Mouse (Mus musculus) heart, adult 2 months (tissue): ENCODE data around the gene Gstt2. TPM values are rescaled to one million over a fixed set of nuclear protein-coding genes. Genes with fewer than 3 reads are reported as not detected.

Source experiments
- DNase-seq, 2 experiments: peaks; one replicate each; pipeline ENCODE4 v3.0.0; 2021
- H3K27ac ChIP-seq: fragments of 200-600 bp; 2 replicates; pipeline ENCODE4 v1.8.1; 2022
- H3K27me3 ChIP-seq: fragments of 200-500 bp; 2 replicates; pipeline ENCODE4 v1.6.1; 2012; ENCODE audit warnings: mild to moderate bottlenecking, low read length, inconsistent platforms, mixed read lengths; ENCODE audit not compliant: control insufficient read depth, insufficient read depth
- H3K36me3 ChIP-seq: fragments of 200-500 bp; 2 replicates; pipeline ENCODE4 v1.6.1; 2012; ENCODE audit warnings: low read length, inconsistent platforms; ENCODE audit not compliant: control insufficient read depth, insufficient read depth
- H3K4me1 ChIP-seq: fragments of 200-500 bp; 2 replicates; pipeline ENCODE4 v1.6.1; 2011; ENCODE audit warnings: low read length; ENCODE audit not compliant: control insufficient read depth, insufficient read depth
- H3K4me3 ChIP-seq: fragments of 200-600 bp; 2 replicates; pipeline ENCODE4 v1.8.1; 2022
- H3K79me2 ChIP-seq: fragments of 200-500 bp; replicated peaks from 2 replicates; pipeline ENCODE4 v1.6.1; 2012; ENCODE audit warnings: mild to moderate bottlenecking, inconsistent platforms, low read length, moderate library complexity, mixed read lengths; ENCODE audit not compliant: control insufficient read depth, insufficient read depth
- H3K9ac ChIP-seq: fragments of 200-500 bp; 2 replicates; pipeline ENCODE4 v1.6.1; 2012; ENCODE audit warnings: low read depth, mild to moderate bottlenecking, control low read depth, inconsistent platforms, low read length, mixed read lengths
- CTCF ChIP-seq: fragments of 200-600 bp; IDR thresholded peaks from 2 replicates; pipeline ENCODE4 v1.8.1; 2022; ENCODE audit warnings: antibody characterized with exemption, mild to moderate bottlenecking, moderate library complexity
- EP300 ChIP-seq: fragments of 200-500 bp; IDR thresholded peaks from 2 replicates; pipeline ENCODE4 v1.6.1; 2011; ENCODE audit warnings: low read depth, low read length, control low read depth; ENCODE audit not compliant: insufficient read depth
- POLR2A ChIP-seq: fragments of 200-500 bp; IDR thresholded peaks from 2 replicates; pipeline ENCODE4 v1.6.1; 2011; ENCODE audit warnings: mild to moderate bottlenecking, low read depth, low read length, control low read depth; ENCODE audit not compliant: insufficient read depth
- WGBS: fragments of 180-500 bp; shearing (Covaris S2); methylation state at CpG from one replicate; pipeline ENCODE4 v1.1.7; 2018; 5-methylcytosine and 5-hydroxymethylcytosine counted together
- intact Hi-C: fragments of 180-260 bp; cut with DNase I; formaldehyde crosslinking; loops from one replicate; pipeline ENCODE4 v1.15.1; 2025
- polyA plus RNA-seq: library from polyadenylated mRNA; depleted of rRNA; stranded (reverse); fragments of >200 nt; gene quantifications from 2 replicates; pipeline ENCODE4 v1.2.3, GENCODE M21; 2012
- total RNA-seq, 2 experiments: library from RNA; stranded (reverse); gene quantifications; 2 replicates each; pipeline ENCODE4 v1.2.3; 2021

The Gstt2 gene
- total and polyA plus RNA-seq, 3 experiments, result 8.0 to 69.1 (median 12.8) TPM

DNA sequence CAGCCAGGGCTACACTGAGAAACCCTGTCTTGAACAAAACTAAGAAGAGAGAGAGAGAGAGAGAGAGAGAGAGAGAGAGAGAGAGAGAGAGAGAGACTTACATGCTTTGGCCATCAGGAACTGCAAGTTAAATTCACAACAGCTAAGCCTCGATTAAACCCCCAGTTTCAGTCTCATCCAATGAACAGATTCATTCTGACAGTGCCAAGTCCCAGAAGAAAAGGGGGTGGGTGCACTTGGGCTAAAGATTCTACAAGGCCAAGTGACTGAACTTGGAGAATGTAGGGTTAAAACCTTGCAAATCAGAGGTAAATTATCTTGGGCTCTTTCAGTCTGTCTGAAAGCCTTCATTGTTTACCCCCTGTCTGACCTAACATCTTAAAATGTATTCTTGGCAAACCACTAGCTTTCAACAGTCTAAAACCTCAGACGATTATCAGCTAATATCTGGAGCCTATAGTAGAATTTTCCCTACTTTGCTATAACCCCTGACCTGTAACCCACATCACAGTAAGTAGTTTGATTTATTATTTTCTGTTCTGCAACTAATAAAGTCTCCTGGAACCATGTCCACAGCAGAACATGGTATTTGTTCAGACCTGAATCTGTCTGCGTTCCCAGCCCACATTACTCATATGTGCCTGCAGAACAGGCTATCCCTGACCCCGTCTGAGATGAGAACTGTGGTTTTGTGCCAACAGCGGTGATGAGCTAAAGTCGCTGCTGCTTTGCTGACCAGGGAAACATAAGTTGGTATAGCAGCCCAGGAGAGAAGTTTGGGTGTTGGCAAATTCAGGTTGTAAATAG, 43.8 kb upstream of the Gstt2 start:
- H3K27ac ChIP-seq, result no peak overlapping the region
- no peaks in the 10 kb centered on the region for H3K4me1 ChIP-seq
- H3K4me3 ChIP-seq, result no peak overlapping the region
- H3K9ac ChIP-seq, result no peak overlapping the region
- no peaks in the 10 kb centered on the region for H3K79me2 ChIP-seq
- H3K36me3 ChIP-seq, result no peaks in the 10 kb centered on the region
- no peak for TF ChIP-seq POLR2A
- TF ChIP-seq CTCF, result no peak
- no peak for TF ChIP-seq EP300
- WGBS, result 61% methylated on average over 6 of the region's 6 CpGs
- intact Hi-C loops, result no loop called here
- DNase-seq, result no peak
- no peaks in the 10 kb centered on the region for H3K27me3 ChIP-seq

DNA sequence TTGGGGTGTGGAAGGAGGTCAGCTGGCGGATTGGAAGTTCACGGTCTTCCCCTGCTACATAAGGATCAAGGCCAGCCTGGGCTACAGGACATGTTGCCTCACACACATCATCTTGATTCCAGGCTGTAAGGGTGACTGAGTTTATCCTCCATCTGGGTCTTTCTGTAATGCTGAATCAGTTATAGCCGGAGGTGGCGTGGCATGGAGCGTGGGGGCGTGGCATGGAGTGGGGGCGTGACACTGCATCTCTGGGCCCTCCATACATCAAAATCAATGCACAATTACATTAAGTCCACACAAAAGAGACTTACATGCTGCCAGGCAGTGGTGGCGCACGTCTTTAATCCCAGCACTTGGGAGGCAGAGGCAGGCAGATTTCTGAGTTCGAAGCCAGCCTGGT, 43.1 kb upstream of the Gstt2 start:
- intact Hi-C loops, result no loop called here
- Histone ChIP-seq H3K79me2 (no peaks in the 10 kb centered on the region), H3K27ac (no peak overlapping the region), H3K36me3 (no peaks in the 10 kb centered on the region), H3K4me1 (no peaks in the 10 kb centered on the region), H3K27me3 (no peaks in the 10 kb centered on the region), H3K4me3 (no peak overlapping the region), H3K9ac (no peak overlapping the region)
- WGBS, result 89% methylated on average over 10 of the region's 10 CpGs
- no peak for DNase-seq
- no peak for TF ChIP-seq POLR2A

- no peak for DNase-seq
- Histone ChIP-seq H3K9ac (no peak overlapping the region), H3K27ac (no peak overlapping the region), H3K36me3 (no peaks in the 10 kb centered on the region), H3K4me3 (no peak overlapping the region), H3K4me1 (no peaks in the 10 kb centered on the region), H3K79me2 (no peaks in the 10 kb centered on the region), H3K27me3 (no peaks in the 10 kb centered on the region)
- intact Hi-C loops, result no loop called here
- 87% methylated on average over 3 of the region's 3 CpGs for WGBS
- TF ChIP-seq POLR2A, result no peak
- TF ChIP-seq EP300, result no peak
- TF ChIP-seq CTCF, result no peak
These were observed 41.6 kb upstream of the Gstt2 start for GRCm38 (mm10) chr10:75878836-75879235.

GRCm38 (mm10) chr10:75873543-75874170, 36.4 kb upstream of the Gstt2 start:
- Histone ChIP-seq H3K9ac (no peak overlapping the region), H3K36me3 (no peaks in the 10 kb centered on the region), H3K79me2 (no peaks in the 10 kb centered on the region), H3K27ac (peak overlapping the region; percentile 7; the same call in 1 of the 2 replicates), H3K4me1 (peaks cover 3% of the 10 kb centered on the region; the same call in 1 of the 2 replicates), H3K4me3 (peak overlapping the region; percentile 15; the same call in 1 of the 2 replicates), H3K27me3 (no peaks in the 10 kb centered on the region)
- TF ChIP-seq CTCF (no peak), POLR2A (no peak), EP300 (no peak)
- WGBS, result 26% methylated on average over 10 of the region's 10 CpGs
- no peak for DNase-seq
- intact Hi-C loops, result no loop called here

GRCm38 (mm10) chr10:75872915-75873542, 35.8 kb upstream of the Gstt2 start:
- Histone ChIP-seq H3K79me2 (no peaks in the 10 kb centered on the region), H3K4me3 (peak overlapping the region; percentile 15), H3K4me1 (peaks cover 3% of the 10 kb centered on the region; the same call in 1 of the 2 replicates), H3K27me3 (no peaks in the 10 kb centered on the region), H3K27ac (peak overlapping the region; percentile 42), H3K9ac (peak overlapping the region; percentile 53), H3K36me3 (no peaks in the 10 kb centered on the region)
- TF ChIP-seq EP300 (peak; percentile 27; the same call in 1 of the 2 replicates), POLR2A (no peak; the same call in 1 of the 2 replicates), CTCF (no peak)
- 3% methylated on average over 11 of the region's 11 CpGs for WGBS
- intact Hi-C loops, result no loop called here
- peak; percentile 59 to 72 for DNase-seq
